Mouse (Mus musculus) myocyte (in vitro differentiated cells): ENCODE data around the gene Rnf220.

Experiments used
- CEBPB ChIP-seq: IDR thresholded peaks from 2 replicates; pipeline ENCODE4 v1.6.1; 2011; ENCODE audit warnings: mild to moderate bottlenecking, moderate library complexity; ENCODE audit not compliant: poor library complexity, insufficient read depth, severe bottlenecking
- MAX ChIP-seq: IDR thresholded peaks from one replicate; pipeline ENCODE4 v1.6.1; 2011; ENCODE audit warnings: low read depth, mild to moderate bottlenecking, control low read depth
- MYOD1 ChIP-seq, 3 experiments: IDR thresholded peaks; one replicate each; pipeline ENCODE4 v1.6.1; 2011; ENCODE audit warnings: control low read depth in 2 of 3, low read depth in 2 of 3, mild to moderate bottlenecking in 2 of 3, moderate library complexity in 1 of 3; ENCODE audit not compliant: insufficient read length in 2 of 3, control insufficient read depth in 1 of 3
- POLR2A ChIP-seq: IDR thresholded peaks from one replicate; pipeline ENCODE4 v1.6.1; 2011; ENCODE audit warnings: low read depth, mild to moderate bottlenecking, control low read depth, moderate library complexity; ENCODE audit not compliant: insufficient read length
- POLR2AphosphoS2 ChIP-seq: IDR thresholded peaks from one replicate; pipeline ENCODE4 v1.6.1; 2011; ENCODE audit warnings: low read depth, control low read depth; ENCODE audit not compliant: insufficient read length
- TCF12 ChIP-seq: IDR thresholded peaks from one replicate; pipeline ENCODE4 v1.6.1; 2011; ENCODE audit warnings: mild to moderate bottlenecking, control low read depth; ENCODE audit not compliant: poor library complexity, insufficient read depth, severe bottlenecking

- no peak for TF ChIP-seq POLR2A
- TF ChIP-seq CEBPB: no peak
- TF ChIP-seq MAX: no peak
- no peak for TF ChIP-seq TCF12
- TF ChIP-seq MYOD1 (IDR thresholded peaks at IDR 0.05; ENCODE audit: control insufficient read depth in 1 of 3, insufficient read length in 2 of 3, low read depth in 2 of 3): no peak
- TF ChIP-seq POLR2AphosphoS2: no peak
These were observed 3.7 kb downstream of the Rnf220 start for GRCm38 (mm10) chr4:117493161-117493568.
